Mouse (Mus musculus): ENCODE data around the gene Celf5.

Gene Celf5

DNA sequence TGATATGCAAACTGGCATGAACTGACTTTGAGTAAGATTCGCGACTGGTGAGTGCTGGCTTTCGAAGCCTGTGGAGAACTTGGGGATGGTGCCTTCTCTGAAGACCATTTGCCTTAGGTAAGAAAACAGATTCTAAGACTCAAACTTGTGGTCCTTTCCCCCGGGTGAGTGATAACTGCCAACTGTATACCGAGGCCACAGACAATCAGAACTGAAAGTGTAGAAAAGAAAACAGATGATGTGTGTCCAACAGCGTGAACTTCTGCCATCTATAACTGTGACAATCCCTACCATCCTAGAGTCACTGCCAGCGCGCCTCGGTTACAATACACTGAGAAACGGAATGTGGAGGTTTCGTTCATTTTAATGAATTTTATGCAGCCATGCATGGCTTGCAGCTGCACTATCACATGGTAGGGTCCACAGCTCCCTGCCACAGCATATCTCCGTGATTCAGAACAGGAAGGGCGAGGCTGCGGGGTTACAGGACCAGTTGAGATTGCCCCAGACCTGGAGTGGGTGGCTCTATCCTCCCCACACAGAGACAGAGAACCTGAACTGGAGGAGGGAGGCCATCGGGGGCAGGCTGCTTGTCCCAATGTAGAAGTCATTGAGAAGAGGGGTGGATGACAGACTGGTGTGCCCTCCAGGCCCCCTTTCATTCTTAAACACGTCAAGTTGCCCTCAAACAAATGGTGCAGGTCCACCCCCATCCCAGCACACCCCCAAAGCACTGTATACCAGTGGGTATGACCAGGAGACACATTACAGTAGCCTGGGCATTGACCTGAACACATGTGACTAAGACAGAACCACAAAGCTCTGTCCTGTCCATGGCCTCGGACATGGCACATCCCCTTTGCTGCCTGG, 15.1 kb upstream of the Celf5 start:
- no peak for DNase-seq (ENCODE audit: low spot score)

DNA sequence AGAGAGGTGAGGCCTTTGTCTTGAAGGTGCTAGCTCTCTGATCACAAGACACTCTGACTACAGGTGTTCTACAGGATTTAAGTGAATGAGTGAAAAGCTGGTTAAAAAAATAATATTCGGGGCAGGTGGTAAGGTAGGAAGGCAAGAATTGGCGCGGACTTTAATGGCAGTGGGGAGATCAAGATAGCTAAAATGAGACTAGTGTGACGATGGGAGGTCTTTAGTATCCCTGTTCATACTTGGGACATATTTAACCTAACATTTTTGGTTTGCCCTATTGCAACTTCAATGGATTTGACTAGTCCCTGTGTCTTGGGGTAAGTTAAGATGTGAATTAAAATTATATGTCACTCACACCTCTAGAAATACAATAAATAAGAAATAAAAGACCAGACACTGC, 14.5 kb upstream of the Celf5 start:
- DNase-seq (ENCODE audit: low spot score) = no peak

DNA sequence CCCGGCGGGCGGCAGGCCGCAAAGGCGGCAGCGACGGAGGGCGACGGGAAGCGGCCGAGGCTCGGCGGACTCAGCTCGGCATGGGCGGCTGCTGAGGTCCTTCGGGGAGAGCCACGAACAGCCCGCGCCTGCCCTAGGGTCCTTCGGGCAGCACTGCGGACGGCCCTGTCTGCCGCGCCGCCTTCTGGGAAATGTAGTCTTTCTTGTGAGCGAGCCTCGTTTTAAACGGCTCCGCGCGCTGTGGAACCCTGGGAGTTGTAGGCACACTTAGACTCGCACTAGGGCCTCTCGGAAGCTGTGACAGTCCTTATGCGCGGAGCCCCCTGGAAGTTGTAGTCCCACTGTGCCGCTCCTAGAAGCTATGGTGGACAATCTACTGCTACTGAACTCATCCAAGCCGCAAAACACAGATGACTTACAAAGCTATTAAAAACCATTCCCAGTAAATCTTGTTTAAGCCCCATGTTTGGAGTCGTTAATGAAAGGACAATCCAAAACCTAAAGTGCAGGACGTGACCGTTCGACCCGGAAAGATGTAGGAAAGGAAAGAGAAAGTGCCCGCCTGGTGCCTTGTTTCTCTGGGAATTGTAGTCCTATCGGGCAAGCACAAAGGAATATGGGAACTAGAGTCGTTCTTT, 13.9 kb upstream of the Celf5 start, which contains the start of gene Ncln:
Ncln (minus strand) TSS at position 129 of the 638 bp plus-strand sequence.
- peak; percentile 98 for DNase-seq (ENCODE audit: low spot score)

DNA sequence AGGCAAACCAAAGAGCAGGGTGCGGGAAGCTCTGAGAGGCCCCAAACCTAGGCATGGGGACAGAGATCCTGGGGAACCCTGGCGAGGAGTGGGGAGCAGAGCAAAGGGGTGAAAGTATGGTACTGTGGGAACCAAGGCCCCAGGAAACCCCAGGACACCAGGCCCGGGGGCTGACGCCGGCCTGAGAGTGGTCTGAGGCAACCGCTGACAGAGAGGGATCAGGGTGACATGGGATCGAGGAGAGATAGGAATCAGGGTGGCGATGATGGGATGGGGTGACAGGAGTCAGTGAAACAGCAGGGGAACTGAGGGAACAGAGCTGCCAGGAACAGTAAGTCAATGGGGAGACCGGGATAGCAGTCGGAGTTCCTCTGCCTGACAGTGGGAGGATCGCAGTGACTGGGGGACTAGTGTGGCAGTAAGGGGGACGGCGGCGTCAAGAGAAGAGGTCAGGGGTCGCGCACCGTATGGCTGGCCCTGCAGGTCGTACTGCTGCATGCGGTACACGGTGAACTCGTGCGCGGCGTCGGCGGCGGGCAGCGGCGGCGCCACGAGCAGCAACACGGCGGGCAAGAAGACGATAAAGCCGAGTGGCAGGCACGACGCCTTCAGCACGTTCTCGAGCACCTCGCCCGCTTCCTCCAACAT, 13.2 kb upstream of the Celf5 start:
- no peak for DNase-seq (ENCODE audit: low spot score)

DNA sequence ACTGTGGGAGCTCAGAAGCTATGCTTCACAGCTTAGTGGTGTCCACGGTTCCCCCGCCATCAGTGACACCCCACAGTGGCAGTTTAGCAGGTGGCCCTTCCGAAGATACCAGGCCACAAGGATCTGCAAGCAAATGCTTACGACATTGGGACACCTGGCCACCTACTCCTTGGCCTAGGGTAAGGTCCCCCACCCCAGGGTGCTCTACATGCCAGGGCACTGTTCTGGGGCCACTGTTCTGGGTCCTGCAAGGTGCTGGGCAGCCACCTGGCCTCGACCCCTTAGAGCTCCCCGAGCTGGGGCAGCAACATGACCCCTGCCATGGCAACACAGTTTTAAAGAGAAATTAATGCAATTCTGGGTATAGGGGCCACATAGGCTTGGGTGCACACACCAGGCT, 12.6 kb upstream of the Celf5 start:
- DNase-seq (ENCODE audit: low spot score) = no peak

DNA sequence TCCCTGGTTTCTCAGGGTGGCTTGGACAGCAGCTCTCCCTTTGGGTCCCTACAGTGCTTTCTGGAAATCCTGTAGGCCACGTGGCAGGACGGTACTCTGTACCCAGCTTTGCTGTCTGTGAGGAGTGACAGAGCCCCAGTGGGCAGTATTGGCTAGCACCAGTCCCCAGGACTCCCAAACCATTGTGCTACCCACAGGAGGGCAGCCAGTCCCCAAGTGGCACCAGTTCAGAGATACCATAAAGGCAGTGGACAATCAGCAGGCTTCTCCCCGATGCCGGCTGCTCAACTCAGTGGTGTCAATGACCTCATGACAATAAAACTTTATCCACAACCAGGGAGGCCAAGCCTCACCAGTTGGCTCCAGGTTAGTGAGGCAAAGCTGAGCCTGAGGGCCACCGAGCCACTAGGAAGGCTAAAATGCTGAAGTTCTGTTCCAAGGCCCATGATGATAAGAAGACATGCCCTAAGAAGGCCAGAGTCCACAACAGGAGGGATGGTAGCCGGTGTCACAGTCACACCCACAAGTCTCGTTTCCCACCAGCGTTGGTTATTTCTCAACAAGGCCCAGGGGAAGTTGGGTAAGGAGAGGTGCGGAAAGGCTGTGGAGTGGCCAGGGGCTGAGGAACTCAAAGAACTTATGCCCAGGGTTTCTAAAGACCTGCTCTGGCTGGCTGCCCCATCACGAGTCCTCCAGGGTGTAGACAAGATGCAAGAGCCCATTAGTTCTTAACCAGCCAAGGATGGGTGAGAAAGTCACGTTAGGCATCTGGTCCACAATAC, 11.9 kb upstream of the Celf5 start:
- no peak for DNase-seq (ENCODE audit: low spot score)

DNA sequence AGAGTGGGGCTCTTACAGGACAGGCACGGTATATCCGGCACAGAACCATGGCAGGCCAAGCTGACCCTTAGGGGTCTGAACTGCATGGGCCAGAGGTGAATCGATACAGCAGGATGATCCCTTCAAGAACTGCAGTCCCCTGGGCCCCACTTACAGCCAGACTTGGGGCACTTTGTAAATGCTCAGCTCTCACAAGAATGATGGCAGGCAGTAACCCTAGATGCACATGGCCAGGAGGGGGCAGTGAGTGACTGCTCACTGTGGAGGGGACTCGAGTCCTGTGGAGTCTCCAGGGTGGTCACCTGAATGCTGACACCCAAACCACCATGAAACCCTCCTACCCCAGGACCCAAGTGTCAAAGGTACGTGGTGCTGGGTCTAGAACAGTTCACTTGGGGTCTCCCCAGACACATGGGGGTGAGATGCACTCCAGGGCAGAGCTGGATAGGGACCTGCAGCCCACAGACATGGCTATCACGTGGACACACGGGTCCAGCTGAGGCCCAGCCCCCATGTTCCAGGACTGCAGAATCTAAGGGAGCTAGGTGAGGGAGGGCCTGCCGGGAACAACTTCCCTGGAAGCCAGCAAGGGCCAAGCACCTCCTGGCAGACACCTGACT, 11.2 kb upstream of the Celf5 start:
- DNase-seq (ENCODE audit: low spot score) = no peak

DNA sequence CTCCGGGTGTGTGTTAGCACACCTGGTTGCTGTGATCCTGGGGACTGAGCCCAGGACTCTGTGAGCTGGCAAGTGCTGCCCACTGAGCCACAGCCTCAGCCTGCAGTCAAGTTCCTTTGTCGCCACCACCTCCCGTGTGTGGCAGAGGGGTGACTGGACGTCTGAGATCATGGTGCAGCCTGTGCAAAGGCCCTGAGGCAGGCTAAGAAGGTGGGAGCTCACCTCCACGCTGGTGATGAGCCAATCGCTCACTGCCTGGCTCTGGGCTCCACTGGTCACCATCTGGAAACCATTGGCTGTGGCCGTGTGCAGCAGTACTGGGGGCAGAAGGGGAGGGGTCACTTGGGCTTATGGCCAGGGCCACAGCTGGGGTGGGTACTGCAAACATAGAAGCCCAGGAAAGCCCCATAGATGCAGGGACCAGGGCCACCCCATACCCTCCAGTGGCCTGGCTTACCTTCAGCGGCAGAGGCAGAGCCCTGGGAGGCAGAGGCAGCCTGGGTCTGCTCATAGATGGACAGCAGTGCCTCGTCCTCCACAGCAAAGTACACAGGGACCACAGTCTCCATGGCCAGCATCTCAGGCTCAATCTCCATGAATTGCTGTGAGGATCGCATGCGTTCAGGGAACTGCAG, 10.2 kb upstream of the Celf5 start:
- no peak for DNase-seq (ENCODE audit: low spot score)

DNA sequence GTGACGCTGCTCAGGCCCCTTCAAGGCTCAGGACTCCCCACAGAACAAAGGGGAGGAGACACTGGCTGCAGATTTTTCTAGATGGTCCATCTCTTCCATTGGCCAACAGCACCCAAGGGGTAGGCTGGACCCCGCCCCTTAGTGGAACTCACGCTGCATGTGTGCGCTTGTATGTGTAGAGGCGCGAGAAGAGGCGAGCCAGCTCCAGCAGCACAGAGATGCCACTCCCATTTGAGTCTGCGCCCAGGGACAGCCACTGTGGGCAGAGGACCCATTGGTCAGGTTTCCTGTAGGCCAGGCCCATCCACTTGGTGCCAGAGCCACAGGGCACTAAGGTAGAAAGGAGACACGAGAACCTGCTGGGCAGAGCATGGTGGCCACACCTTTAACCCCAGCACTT, 8.5 kb upstream of the Celf5 start:
- DNase-seq (ENCODE audit: low spot score) = no peak

DNA sequence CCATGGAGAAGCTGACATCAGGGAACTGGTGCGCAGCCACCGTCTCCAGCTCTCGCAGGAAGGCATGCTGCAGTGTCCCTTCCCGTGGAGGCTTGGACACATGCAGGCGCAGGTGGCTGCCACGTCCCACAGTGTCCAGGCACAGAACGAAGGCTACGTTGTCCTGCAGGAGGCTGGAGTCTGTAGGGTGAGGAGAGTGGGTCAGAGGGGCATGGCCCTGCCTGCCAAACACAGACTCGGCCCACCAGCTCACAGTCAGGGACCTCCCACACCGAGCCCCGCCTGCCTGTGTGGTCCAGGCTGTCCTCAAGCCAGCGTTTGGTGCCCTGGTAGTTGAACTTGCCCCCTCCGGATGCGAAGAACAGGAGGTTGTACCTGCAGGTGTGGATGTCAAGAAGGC, 7.4 kb upstream of the Celf5 start:
- DNase-seq (ENCODE audit: low spot score) = no peak

DNA sequence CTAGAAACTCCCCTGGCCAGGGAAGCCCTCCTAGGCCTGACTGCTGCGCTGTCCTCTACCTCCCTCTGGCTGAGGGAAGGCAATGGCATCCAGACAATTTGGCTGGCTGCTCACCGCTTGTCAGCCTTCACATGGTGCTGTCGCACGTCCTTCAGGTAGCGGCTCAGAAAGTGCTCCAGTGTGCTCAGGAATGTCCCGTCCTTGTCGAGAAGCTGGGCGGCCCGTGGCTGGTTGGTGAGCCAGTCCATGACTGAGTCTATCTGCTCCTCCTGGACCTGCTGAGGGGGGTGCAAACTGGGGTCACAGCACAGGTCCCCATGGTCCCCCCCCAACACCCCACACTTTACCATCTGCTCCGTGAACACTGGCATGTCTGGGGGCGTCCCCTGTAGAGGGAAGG, 5.6 kb upstream of the Celf5 start:
- no peak for DNase-seq (ENCODE audit: low spot score)

DNA sequence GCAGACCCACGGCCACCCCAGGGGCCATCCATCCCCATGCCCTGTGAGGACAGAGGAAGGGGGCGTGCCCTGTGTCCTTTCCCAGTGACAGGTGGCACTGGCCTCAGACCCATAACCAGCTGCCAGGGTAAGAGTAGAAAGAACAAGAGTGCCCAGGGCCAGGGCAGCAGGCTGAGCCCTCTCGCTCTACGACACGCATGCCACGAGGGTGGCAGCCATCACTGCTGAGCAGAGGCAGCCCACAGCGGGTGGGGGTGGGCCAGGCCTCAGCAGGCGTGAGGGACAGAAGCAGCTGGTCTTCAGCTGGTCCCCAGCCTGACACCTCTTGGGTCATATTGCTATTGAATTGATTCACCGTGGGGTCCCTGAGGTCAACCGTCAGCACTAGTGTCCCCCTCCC, 4.0 kb upstream of the Celf5 start:
- DNase-seq (ENCODE audit: low spot score) = no peak

DNA sequence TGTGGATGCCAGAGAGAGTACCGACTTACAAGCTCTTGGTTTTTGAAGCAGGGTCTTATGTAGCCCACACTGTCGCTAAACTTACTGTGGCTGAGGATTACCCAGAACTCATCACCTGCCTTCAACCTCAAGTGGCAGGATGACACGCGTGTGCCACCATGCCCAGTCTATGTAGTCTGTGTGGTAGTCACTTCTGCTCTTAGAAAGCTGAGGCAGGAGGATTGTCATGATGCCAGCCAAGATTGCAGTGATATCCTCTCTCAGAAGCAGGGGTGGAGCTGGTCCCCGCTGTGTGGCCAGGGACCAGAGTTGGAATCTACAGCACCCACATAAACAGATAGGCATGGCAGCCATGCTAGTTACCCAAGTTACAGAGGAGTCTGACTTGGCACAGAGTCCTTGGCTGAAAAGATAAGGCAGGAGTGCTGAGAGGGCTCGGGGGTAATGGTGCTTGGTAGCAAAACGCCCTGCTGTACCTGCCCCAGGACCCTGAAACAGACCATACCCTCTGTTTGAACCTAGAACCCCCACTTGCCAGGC, 3.0 kb upstream of the Celf5 start:
- no peak for DNase-seq (ENCODE audit: low spot score)

DNA sequence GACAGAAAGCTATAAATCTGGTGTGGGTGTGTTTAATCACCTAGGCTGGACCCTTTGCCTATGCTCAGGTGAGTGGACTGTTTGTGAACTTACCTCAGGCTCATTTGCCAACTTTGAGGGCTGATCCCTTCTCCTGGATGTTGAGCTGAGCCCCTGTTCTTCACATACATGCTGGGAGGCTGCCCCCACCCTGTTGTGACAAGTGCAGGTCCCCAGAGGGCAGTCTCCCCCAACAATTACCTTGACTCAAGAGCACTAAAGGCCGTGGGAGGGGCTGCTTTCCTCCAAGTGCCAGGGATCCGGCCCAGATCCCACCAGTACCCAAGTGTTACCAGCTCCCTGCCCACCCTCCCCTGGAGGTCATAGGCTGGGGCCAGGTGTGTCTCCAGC, 2.5 kb upstream of the Celf5 start:
- DNase-seq (ENCODE audit: low spot score) = no peak

DNA sequence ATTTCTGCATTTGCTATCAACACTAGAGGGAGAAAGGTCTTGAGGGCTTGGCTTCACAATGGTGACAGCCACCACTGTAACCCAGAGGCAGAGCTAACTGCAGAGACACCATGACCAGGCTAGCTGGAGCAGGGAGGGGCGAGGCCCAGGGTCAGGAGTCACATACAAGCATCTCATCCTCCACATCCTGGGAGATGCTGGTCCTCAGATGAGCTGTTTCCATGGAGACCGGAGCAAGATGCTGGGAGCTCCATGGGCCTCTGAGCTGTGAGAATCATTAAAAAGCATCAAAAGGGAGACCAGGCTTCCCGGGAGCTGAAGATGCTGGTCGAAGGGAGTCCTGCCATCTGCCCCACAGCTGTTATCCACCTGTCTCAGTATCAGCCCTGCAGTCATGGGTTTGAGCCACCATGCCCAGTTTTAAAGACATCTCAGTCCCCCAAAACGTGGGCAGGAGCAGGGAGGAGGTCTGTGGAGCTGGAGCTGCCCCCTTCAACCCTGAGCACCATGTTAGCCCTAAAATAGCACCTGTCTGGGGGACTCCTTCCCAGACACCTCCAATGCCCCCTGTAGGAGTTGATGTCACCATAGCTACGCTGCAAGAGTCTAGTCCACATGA, 2.0 kb upstream of the Celf5 start:
- no peak for DNase-seq (ENCODE audit: low spot score)

DNA sequence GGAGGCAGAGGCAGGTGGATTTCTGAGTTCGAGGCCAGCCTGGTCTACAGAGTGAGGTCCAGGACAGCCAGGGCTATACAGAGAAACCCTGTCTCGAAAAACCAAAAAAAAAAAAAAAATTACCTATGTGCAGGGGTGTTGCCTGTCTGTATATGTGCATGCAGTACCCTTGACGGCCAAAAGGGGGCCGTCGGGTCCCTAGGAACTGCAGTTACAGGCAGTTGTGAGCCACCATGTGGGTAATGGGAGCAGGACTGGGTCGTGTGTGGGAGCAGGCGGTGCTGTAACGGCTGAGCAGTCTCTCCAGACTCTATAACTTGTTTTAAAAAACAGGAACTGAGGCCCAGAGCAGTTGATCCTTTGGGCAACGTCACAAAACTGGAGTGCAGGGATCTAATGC, 1.5 kb upstream of the Celf5 start:
- DNase-seq (ENCODE audit: low spot score) = no peak

DNA sequence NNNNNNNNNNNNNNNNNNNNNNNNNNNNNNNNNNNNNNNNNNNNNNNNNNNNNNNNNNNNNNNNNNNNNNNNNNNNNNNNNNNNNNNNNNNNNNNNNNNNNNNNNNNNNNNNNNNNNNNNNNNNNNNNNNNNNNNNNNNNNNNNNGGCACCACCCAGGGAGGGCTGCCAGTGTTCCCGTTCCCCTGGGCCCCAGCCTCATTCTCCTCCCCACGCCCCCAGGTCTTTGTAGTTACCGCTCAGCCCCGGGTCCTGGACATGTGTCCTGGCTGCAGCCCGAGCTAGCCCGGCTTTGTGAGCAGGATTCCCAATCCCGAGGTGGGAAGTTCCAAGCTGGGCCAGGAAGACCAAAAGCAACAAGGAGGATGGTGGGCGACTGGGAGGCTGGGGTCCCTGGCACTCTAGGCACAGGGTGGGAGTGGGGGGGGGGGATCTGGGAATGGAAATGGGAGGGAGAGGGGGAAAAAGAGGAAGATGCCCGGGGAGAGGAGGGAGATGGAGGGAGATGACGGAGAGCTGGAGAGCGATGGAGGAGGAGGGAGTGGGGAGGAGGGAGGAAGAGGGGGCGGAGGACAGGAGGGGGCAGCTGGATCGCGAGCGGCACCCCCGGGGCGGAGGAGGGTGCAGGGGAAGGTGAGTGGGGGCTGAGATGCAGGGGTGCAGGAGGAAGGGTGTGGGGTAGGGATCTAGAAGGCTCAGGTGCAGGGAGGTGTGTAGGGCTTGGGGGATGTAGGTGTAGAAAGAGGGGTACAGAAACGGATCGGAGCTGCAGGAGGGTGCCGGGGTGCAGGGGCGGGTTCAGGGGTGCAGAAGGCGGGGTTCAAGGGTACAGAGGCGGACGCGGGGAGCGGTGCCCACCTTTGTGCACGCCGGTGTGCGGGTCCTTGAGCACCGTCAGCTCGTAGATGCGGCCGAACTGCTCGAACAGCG, 640 bp downstream of the Celf5 start:
- DNase-seq (ENCODE audit: low spot score) = no peak

DNA sequence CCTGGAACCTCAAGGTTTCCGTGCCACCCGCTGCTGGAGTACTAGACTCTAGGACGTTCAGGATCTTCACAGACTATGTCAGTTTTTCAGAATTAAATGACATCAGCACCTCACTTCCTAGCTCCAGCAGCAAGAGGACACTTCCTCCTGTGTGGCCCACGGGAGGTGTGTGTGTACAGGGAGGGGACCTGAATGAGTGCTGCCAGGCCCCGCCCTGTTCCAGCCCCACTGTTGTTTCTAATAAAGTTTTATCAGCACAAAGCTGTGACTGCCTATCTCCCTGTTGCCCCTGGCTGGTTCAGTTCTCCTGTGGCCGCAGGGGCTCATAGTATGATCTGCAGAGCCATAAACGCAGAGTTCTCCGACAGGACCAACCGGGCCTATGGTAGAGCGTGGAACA, 8.0 kb downstream of the Celf5 start:
- DNase-seq (ENCODE audit: low spot score) = no peak

DNA sequence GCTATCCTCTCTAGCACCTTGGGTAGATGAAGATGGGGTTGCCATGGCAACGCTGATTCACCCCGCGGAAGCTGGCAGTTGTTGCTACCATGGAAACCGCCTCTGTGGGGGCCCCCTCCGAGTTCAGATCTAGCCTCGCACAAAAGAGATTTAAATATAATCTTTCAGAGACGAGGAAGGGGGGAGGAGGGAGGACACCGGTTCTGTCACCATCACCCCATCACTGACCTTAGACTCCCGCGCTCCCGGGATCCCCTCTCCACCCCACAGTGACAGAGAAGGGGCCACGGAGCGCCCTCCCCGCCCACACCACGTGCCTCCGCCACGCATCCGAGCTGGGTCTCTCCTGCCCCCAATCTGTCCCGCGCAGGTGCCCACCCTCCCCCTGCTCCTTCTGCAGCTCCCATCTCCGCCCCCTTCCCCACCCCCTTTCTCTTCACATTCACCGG, 9.5 kb downstream of the Celf5 start:
- DNase-seq (ENCODE audit: low spot score) = no peak
